In the genomic region with DNA sequence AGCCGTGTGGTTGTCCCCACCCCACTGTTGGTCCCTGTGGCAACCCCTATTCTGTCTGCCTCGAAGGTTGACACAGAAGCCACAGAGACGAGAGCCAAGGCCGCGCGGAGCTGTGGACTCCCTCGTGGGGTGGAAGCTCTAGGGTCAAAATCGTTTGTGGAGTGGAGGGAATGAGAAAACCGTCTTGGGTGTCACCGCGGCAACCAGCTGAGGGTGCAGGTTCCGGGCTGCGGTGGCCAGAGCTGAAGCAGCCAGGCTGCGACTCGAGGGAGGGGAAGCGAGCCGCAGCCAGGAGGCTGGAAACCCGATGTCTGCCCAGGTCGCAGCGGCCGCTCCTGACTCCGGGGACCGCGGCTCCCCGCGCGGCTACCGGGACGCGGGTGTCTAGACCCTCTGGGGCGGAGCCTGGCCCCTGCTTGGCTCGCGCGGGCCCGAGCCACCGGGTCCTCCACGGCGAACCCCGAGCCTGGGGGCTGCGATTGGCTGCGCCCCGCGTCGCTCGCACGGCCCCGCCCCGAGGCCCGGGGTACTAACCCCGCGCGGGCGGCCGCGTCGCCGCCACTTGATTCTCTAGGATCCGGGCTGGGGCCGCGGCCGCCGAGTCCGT, we compare ENCODE assay signal across 8 mouse cellular contexts. TPM values are rescaled to one million over a fixed set of nuclear protein-coding genes. Genes with fewer than 3 reads are reported as not detected.
DNase-seq lines count a peak whose midpoint lies in the region; ATAC-seq lines count a peak whose summit lies in the region.

No protein-coding gene starts in this region.

- H3K27ac ChIP-seq in kidney, embryonic 14.5 days (ENCODE audit: low read depth, low read length) = no peak overlapping the region
- no peak overlapping the region for H3K27ac ChIP-seq in embryonic facial prominence, embryonic 13.5 days
- H3K27ac ChIP-seq in hindbrain, embryonic 14.5 days = no peak overlapping the region
- no peak overlapping the region for H3K27ac ChIP-seq in lung, embryonic 15.5 days

- no peak for DNase-seq in kidney, adult 9 months
- DNase-seq in hindbrain, embryonic 14.5 days (ENCODE audit: low spot score) = no peak
- DNase-seq in spleen, postnatal 14 days (ENCODE audit: low spot score in 2 of 2) = peak; percentile 38 to 53
- DNase-seq in frontal cortex, adult 2 months (ENCODE audit: extremely low spot score in 1 of 2, low spot score in 1 of 2) = no peak
- DNase-seq in right cerebral cortex, postnatal 36 days (ENCODE audit: low spot score in 2 of 2) = no peak

- 0 out of 2 replicates have a peak, but pooled peaks cover 5% of the 10 kb centered on the region for H3K4me1 ChIP-seq in kidney, embryonic 14.5 days (ENCODE audit: control insufficient read depth, insufficient read depth, low read length)
- peaks cover 78% of the 10 kb centered on the region for H3K4me1 ChIP-seq in embryonic facial prominence, embryonic 13.5 days
- H3K4me1 ChIP-seq in hindbrain, embryonic 14.5 days (replicated peaks; ENCODE audit: control insufficient read depth, insufficient read depth, low read length) = no peaks in the 10 kb centered on the region
- peaks cover 20% of the 10 kb centered on the region for H3K4me1 ChIP-seq in lung, embryonic 15.5 days

- peak overlapping the region; percentile 28; the same call in 1 of the 2 replicates for H3K9ac ChIP-seq in kidney, embryonic 14.5 days (ENCODE audit: low read depth, low read length)
- peak overlapping the region; percentile 61 for H3K9ac ChIP-seq in embryonic facial prominence, embryonic 13.5 days
- H3K9ac ChIP-seq in hindbrain, embryonic 14.5 days = no peak overlapping the region
- H3K9ac ChIP-seq in lung, embryonic 15.5 days = no peak overlapping the region

- ATAC-seq in kidney, embryonic 14.5 days (ENCODE audit: low FRiP score, low TSS enrichment) = 0 out of 2 replicates have a peak, but pooled peaks have one; percentile 29
- ATAC-seq in embryonic facial prominence, embryonic 13.5 days (ENCODE audit: insufficient number of reproducible peaks, insufficient read depth, low FRiP score, low TSS enrichment, low read depth) = no peak; the same call in 1 of the 2 replicates
- no peak for ATAC-seq in hindbrain, embryonic 14.5 days (ENCODE audit: low FRiP score)
- 0 out of 2 replicates have a peak, but pooled peaks have one; percentile 21 for ATAC-seq in lung, embryonic 15.5 days (ENCODE audit: borderline replicate concordance, extremely low read depth, low FRiP score, low TSS enrichment)

- peaks cover 99% of the 10 kb centered on the region for H3K27me3 ChIP-seq in kidney, embryonic 14.5 days (ENCODE audit: control insufficient read depth, insufficient read depth, low read length)
- peaks cover 100% of the 10 kb centered on the region for H3K27me3 ChIP-seq in embryonic facial prominence, embryonic 13.5 days
- peaks cover 95% of the 10 kb centered on the region for H3K27me3 ChIP-seq in hindbrain, embryonic 14.5 days (ENCODE audit: control insufficient read depth, insufficient read depth, low read length)
- peaks cover 100% of the 10 kb centered on the region for H3K27me3 ChIP-seq in lung, embryonic 15.5 days

- H3K4me2 ChIP-seq in kidney, embryonic 14.5 days (replicated peaks; ENCODE audit: low read depth, low read length) = peak overlapping the region; percentile 51
- H3K4me2 ChIP-seq in embryonic facial prominence, embryonic 13.5 days = peak overlapping the region; percentile 64
- peak overlapping the region; percentile 33 for H3K4me2 ChIP-seq in hindbrain, embryonic 14.5 days (replicated peaks)
- H3K4me2 ChIP-seq in lung, embryonic 15.5 days = peak overlapping the region; percentile 65

- no peaks in the 10 kb centered on the region for H3K9me3 ChIP-seq in kidney, embryonic 14.5 days (ENCODE audit: control insufficient read depth, low read length)
- no peaks in the 10 kb centered on the region for H3K9me3 ChIP-seq in embryonic facial prominence, embryonic 13.5 days
- no peaks in the 10 kb centered on the region for H3K9me3 ChIP-seq in hindbrain, embryonic 14.5 days (ENCODE audit: control insufficient read depth, low read length)
- no peaks in the 10 kb centered on the region for H3K9me3 ChIP-seq in lung, embryonic 15.5 days

- no peaks in the 10 kb centered on the region for H3K36me3 ChIP-seq in kidney, embryonic 14.5 days (ENCODE audit: control insufficient read depth, insufficient read depth, low read length)
- no peaks in the 10 kb centered on the region for H3K36me3 ChIP-seq in embryonic facial prominence, embryonic 13.5 days
- H3K36me3 ChIP-seq in hindbrain, embryonic 14.5 days (replicated peaks; ENCODE audit: control insufficient read depth, insufficient read depth) = no peaks in the 10 kb centered on the region
- no peaks in the 10 kb centered on the region for H3K36me3 ChIP-seq in lung, embryonic 15.5 days

- H3K4me3 ChIP-seq in kidney, embryonic 14.5 days (ENCODE audit: low read length) = peak overlapping the region; percentile 38
- peak overlapping the region; percentile 49 for H3K4me3 ChIP-seq in embryonic facial prominence, embryonic 13.5 days
- H3K4me3 ChIP-seq in hindbrain, embryonic 14.5 days (replicated peaks; ENCODE audit: low read length) = peak overlapping the region; percentile 15
- peak overlapping the region; percentile 40 for H3K4me3 ChIP-seq in lung, embryonic 15.5 days

- WGBS in kidney, embryonic 14.5 days = 2% methylated on average over 47 of the region's 63 CpGs
- under 1% methylated on average over 63 of the region's 63 CpGs for WGBS in embryonic facial prominence, embryonic 13.5 days
- 2% methylated on average over 46 of the region's 63 CpGs for WGBS in hindbrain, embryonic 14.5 days
- WGBS in lung, embryonic 15.5 days = 1% methylated on average over 48 of the region's 63 CpGs

RNA-seq across cellular contexts. Expression of a gene that starts 31.6 kb away (rescaled TPM):
- polyA plus RNA-seq in kidney, embryonic 14.5 days (2014; fragmentation: Nextera tagmentation; extraction: Ambion mirVana) = 0.11 TPM in 1 of 2 replicates, not detected in the other
- 3.1 and 3.9 TPM in 2 replicates for polyA plus RNA-seq in embryonic facial prominence, embryonic 13.5 days (2015; fragmentation: Nextera tagmentation; extraction: Ambion mirVana)
- not detected in 2 replicates for polyA plus RNA-seq in hindbrain, embryonic 14.5 days (2014; fragmentation: Nextera tagmentation; extraction: Ambion mirVana)
- 0.04 and 0.20 TPM in 2 replicates for polyA plus RNA-seq in lung, embryonic 15.5 days (2015; fragmentation: Nextera tagmentation; extraction: Ambion mirVana)
- polyA plus RNA-seq in frontal cortex, adult 2 months (2012; rRNA removed) = 0.69 TPM in 1 of 2 replicates, not detected in the other

Comparison
In these comparisons a context has a peak if more than half of its experiments do, and no peak if none do; other contexts are left out.
1. ATAC-seq: peak in kidney, embryonic 14.5 days (single experiment) and lung, embryonic 15.5 days (single experiment); none in embryonic facial prominence, embryonic 13.5 days (single experiment) and hindbrain, embryonic 14.5 days (single experiment).
2. H3K9ac ChIP-seq: peak in kidney, embryonic 14.5 days (single experiment) and embryonic facial prominence, embryonic 13.5 days (single experiment); none in hindbrain, embryonic 14.5 days (single experiment) and lung, embryonic 15.5 days (single experiment).
3. DNase-seq: peak in spleen, postnatal 14 days (2 of 2); none in kidney, adult 9 months (single experiment), hindbrain, embryonic 14.5 days (single experiment), frontal cortex, adult 2 months (0 of 2) and right cerebral cortex, postnatal 36 days (0 of 2).
4. Peak in every context shown above with its lines, with median percentiles within 50 percentile points of each other: H3K4me2 ChIP-seq and H3K4me3 ChIP-seq.